Mouse (Mus musculus) layer of hippocampus, adult 8-10 months (tissue): ENCODE data around the gene Jmjd1c. TPM values are rescaled to one million over a fixed set of nuclear protein-coding genes. Genes with fewer than 3 reads are reported as not detected.

Experiments used
- DNase-seq, 2 experiments: peaks; one replicate each; pipeline ENCODE4 v3.0.0; 2022; ENCODE audit warnings: low spot score in 2 of 2
- total RNA-seq, 4 experiments: library from RNA; stranded (reverse); gene quantifications; 2 replicates each; pipeline ENCODE4 v1.2.4; 2022

The Jmjd1c gene
- 100 to 1,000 TPM in 2 of 4 experiments, 10 to 100 TPM in 2; 90.8 to 103 (median 98.5) TPM for total RNA-seq

- peak; percentile 79 to 81 for DNase-seq
These were observed at the start of gene Jmjd1c for GRCm38 (mm10) chr10:67095798-67096620. Jmjd1c (plus strand) TSS chr10:67096125.

GRCm38 (mm10) chr10:67047712-67048645, 47.9 kb upstream of the Jmjd1c start:
- peak; percentile 40 to 44 for DNase-seq

- DNase-seq, result no peak
These were observed 46.9 kb upstream of the Jmjd1c start for GRCm38 (mm10) chr10:67048871-67049615.

GRCm38 (mm10) chr10:67049621-67050020, 46.3 kb upstream of the Jmjd1c start:
- no peak for DNase-seq

GRCm38 (mm10) chr10:67050766-67051165, 45.2 kb upstream of the Jmjd1c start:
- no peak for DNase-seq

GRCm38 (mm10) chr10:67051466-67051865, 44.5 kb upstream of the Jmjd1c start:
- DNase-seq, result no peak

GRCm38 (mm10) chr10:67052429-67052828, 43.5 kb upstream of the Jmjd1c start:
- DNase-seq, result no peak

- no peak for DNase-seq
These were observed 42.5 kb upstream of the Jmjd1c start for GRCm38 (mm10) chr10:67053475-67053874.

GRCm38 (mm10) chr10:67055867-67056856, 39.8 kb upstream of the Jmjd1c start:
- DNase-seq, result peak in 1 of 2 experiments; percentile 41

- no peak for DNase-seq
These were observed 38.7 kb upstream of the Jmjd1c start for GRCm38 (mm10) chr10:67057208-67057607.

GRCm38 (mm10) chr10:67057696-67058095, 38.2 kb upstream of the Jmjd1c start:
- no peak for DNase-seq

GRCm38 (mm10) chr10:67058297-67058696, 37.6 kb upstream of the Jmjd1c start:
- peak in 1 of 2 experiments; percentile 52 for DNase-seq

- no peak for DNase-seq
These were observed 37.2 kb upstream of the Jmjd1c start for GRCm38 (mm10) chr10:67058702-67059101.

GRCm38 (mm10) chr10:67061367-67061801, 34.5 kb upstream of the Jmjd1c start:
- peak; percentile 64 to 73 for DNase-seq

GRCm38 (mm10) chr10:67061823-67062222, 34.1 kb upstream of the Jmjd1c start:
- DNase-seq, result no peak

GRCm38 (mm10) chr10:67065277-67065887, 30.5 kb upstream of the Jmjd1c start:
- no peak for DNase-seq

GRCm38 (mm10) chr10:67065927-67066326, 30.0 kb upstream of the Jmjd1c start:
- DNase-seq, result no peak

GRCm38 (mm10) chr10:67066421-67066820, 29.5 kb upstream of the Jmjd1c start:
- DNase-seq, result no peak

GRCm38 (mm10) chr10:67069013-67069412, 26.9 kb upstream of the Jmjd1c start:
- no peak for DNase-seq

GRCm38 (mm10) chr10:67071389-67071788, 24.5 kb upstream of the Jmjd1c start:
- DNase-seq, result no peak
